Mouse (Mus musculus) adrenal gland, adult 2 months (tissue): ENCODE results near the gene Mybpc3. TPM values are rescaled to one million over a fixed set of nuclear protein-coding genes. Genes with fewer than 3 reads are reported as not detected.

ENCODE experiments used
- DNase-seq: peaks from one replicate; pipeline ENCODE4 v3.0.0; 2021
- long read RNA-seq: library from polyadenylated mRNA; stranded (forward); transcript quantifications from one replicate; pipeline ENCODE4 v2.0.0, GENCODE M21; 2021
- polyA plus RNA-seq: library from polyadenylated mRNA; depleted of rRNA; stranded (reverse); fragments of >200 nt; gene quantifications from 2 replicates; pipeline ENCODE4 v1.2.3, GENCODE M21; 2012; rRNA removed
- total RNA-seq, 2 experiments: library from RNA; stranded (reverse); gene quantifications; 2 replicates each; pipeline ENCODE4 v1.2.3; 2021

Gene Mybpc3
- total RNA-seq (under 1 TPM; 0.07 to 0.09 TPM), polyA plus RNA-seq (not detected in 2 replicates)
- long read RNA-seq, result 0 reads

- no peak for DNase-seq
Observed at GRCm38 (mm10) chr2:91117585-91118275, at the start of gene Mybpc3. Gene Mybpc3, plus strand, starts transcription at chr2:91118144.

- no peak for DNase-seq
Observed at GRCm38 (mm10) chr2:91068162-91068871, 49.6 kb upstream of the Mybpc3 start.

- DNase-seq, result no peak
Observed at GRCm38 (mm10) chr2:91068872-91069165, 49.1 kb upstream of the Mybpc3 start.

- no peak for DNase-seq
Observed at GRCm38 (mm10) chr2:91069306-91070000, 48.5 kb upstream of the Mybpc3 start.

- peak; percentile 98 for DNase-seq
Observed at GRCm38 (mm10) chr2:91070076-91070800, 47.7 kb upstream of the Mybpc3 start, which contains the start of gene Slc39a13. Gene Slc39a13, minus strand, starts transcription at chr2:91070417.

GRCm38 (mm10) chr2:91071059-91071458 is 46.9 kb upstream of the Mybpc3 start:
- DNase-seq, result no peak

GRCm38 (mm10) chr2:91072092-91072491 is 45.9 kb upstream of the Mybpc3 start:
- DNase-seq, result no peak

GRCm38 (mm10) chr2:91077957-91078313 is 40.0 kb upstream of the Mybpc3 start:
- DNase-seq, result no peak

GRCm38 (mm10) chr2:91078314-91079025 is 39.5 kb upstream of the Mybpc3 start:
- no peak for DNase-seq

- DNase-seq, result no peak
Observed at GRCm38 (mm10) chr2:91079026-91079384, 38.9 kb upstream of the Mybpc3 start.

GRCm38 (mm10) chr2:91080784-91081513 is 37.0 kb upstream of the Mybpc3 start:
- DNase-seq, result no peak

GRCm38 (mm10) chr2:91081775-91082695 is 35.9 kb upstream of the Mybpc3 start, which contains the start of gene Spi1:
Gene Spi1, plus strand, starts transcription at chr2:91082390.
- no peak for DNase-seq

GRCm38 (mm10) chr2:91082844-91083243 is 35.1 kb upstream of the Mybpc3 start:
- peak; percentile 68 for DNase-seq

- DNase-seq, result no peak
Observed at GRCm38 (mm10) chr2:91083366-91083940, 34.5 kb upstream of the Mybpc3 start.

- no peak for DNase-seq
Observed at GRCm38 (mm10) chr2:91084179-91084820, 33.6 kb upstream of the Mybpc3 start.

- DNase-seq, result no peak
Observed at GRCm38 (mm10) chr2:91085494-91086391, 32.2 kb upstream of the Mybpc3 start.

- DNase-seq, result no peak
Observed at GRCm38 (mm10) chr2:91086392-91087237, 31.3 kb upstream of the Mybpc3 start.
